Mouse (Mus musculus) lung, postnatal 36 days (tissue): Measurements from ENCODE around the gene Olfr172.

Source experiments
- DNase-seq: peaks from one replicate; pipeline ENCODE4 v3.0.0; 2022; ENCODE audit warnings: mixed read lengths

Olfr172 gene

DNA sequence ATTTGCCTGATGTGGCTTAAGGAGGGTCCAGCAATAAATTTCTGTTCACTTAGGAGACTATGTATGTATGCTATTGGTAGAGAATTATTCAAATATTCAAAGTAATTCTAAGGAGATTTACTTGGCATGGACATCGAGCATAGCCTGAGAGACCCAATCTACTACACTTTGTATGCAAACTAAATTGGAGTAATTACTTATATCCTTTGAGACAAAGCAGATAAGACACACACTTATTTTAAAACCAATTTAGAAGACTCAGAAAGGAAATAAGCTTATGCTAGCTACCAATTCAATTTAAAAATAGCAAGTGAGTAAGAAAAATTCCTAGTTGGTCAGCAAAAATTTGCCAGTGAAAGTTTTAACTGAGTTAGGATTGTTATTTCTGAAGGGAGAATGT, at the start of gene Olfr172:
Olfr172 (minus strand) TSS at position 101 of the 400 bp plus-strand sequence.
- no peak for DNase-seq

DNA sequence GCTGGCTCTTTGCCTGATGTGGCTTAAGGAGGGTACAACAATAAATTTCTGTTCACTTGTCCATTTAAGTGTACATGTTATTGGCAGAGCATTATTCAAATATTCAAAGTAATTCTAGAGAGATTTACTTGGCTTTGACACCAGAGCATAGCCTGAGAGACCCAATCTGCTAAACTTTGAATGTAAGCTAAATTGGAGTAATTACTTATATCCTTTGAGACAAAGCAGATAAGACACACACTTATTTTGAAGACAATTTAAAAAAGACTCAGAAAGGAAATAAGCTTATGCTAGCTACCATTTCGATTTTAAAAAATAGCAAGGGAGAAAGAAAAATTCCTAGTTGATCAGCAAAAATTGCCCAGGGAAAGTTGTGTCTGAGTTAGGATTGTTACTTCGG, 37.2 kb upstream of the Olfr172 start, which contains the start of gene Olfr173:
Olfr173 (minus strand) TSS at position 101 of the 400 bp plus-strand sequence.
- DNase-seq = no peak

DNA sequence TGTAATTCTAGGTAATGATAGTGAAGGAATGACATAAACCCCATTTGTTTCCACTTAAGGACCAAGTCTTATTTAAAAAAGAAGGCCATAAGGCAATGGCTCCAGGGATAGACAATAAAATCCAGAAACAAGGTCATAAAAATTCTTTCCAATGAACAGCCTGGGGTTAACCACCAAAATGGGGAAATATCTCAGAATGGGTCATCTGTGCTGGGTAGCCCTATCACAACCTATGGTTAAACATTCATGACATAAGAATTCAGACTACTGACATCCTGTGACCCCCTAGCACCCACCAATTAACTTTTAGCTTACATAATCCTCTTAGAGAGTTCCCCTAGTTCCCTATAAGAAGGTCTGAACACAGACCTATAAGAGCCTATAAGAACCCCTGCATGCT, 6.8 kb downstream of the Olfr172 start:
- no peak for DNase-seq

DNA sequence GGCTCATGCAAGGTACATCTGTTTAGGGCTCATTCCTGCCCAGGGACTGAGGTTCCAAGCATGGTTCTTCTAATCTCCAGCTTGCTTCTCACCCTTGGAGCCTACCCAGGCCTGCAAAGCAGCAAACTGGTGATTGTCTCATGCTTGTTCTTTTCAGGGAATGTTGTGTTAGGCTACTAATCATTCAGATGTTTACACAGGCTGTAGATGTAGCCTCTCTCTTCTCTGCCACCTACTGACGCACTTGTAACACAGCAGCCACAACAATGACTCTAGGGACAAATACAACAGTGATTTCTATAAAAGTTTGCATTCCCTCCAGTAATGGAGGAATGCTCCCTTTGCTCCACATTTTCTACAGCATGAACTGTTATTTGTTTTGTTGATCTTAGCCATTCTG, 11.7 kb downstream of the Olfr172 start:
- peak; percentile 10 for DNase-seq

DNA sequence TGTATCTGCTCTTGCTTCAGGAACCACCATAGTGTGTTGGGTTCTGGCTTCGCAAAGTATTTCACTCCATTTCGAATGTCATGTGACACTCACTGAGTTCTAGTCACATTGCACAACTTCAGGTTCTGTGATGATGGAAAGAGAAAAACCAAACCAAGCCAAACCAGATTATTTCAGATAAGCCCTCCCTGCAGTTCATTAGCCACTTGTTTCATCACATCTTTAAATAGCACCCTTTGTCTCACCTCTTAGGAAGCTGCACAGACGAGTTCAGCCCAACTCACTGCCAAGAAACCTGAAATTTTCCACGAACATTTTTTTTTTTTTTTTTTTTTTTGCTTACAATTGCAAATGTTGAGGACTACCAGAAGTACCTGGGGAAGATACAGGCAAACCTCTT, 16.3 kb downstream of the Olfr172 start:
- DNase-seq = no peak

DNA sequence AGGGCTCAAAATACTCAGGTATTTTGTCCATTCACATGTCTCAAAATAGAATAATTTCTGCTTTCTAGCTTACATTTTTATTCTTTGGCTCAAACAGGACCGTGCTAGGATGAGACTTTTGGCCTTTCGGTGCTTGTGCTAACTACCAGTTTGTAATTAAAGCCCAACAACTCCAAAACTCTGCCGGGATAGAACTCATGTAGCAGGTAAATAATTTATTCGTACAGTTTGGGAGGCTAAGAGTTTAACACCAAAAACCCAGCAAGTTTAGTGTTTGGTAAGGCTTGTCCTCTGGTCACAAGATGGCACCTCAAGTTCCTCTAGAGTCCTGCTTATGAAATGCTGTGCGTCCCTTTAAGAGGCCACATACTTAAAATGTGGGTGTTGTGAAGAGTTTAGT, 22.2 kb downstream of the Olfr172 start:
- no peak for DNase-seq

DNA sequence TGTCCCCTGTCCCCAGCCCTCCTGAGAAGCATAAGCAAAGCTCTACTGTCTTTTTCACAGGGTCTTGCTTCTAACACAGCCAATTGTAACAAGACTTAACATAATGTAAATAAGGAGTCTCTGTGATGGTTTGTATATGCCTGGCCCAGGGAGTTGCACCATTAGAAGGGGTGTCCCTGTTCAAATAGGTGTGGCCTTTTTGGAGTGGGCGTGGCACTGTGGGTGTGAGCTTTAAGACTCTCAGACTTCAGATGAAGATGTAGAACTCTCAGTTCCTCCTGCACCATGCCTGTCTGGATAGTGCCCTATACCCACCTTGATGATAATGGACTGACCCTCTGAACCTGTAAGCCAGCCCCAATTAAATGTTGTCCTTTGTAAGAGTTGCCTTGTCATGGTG, 24.2 kb downstream of the Olfr172 start:
- DNase-seq = no peak

DNA sequence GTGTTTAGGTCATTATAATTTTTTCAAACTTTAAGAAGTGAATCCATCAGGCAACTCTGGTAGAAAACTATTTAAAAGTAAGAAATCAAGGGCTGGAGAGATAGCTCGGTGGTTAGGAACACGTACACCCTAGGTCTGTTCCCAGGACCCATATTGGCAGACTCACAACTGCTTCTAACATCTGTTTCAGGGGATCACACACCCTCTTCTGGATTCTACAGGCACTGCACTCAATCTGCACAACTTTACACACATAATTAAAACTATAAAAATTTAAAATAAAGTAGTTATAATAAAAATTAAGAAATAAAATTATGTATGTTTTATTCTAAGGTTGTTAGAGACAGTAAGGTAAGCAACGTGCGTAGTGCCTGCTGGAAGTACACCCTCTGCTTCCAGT, 24.8 kb downstream of the Olfr172 start:
- no peak for DNase-seq

DNA sequence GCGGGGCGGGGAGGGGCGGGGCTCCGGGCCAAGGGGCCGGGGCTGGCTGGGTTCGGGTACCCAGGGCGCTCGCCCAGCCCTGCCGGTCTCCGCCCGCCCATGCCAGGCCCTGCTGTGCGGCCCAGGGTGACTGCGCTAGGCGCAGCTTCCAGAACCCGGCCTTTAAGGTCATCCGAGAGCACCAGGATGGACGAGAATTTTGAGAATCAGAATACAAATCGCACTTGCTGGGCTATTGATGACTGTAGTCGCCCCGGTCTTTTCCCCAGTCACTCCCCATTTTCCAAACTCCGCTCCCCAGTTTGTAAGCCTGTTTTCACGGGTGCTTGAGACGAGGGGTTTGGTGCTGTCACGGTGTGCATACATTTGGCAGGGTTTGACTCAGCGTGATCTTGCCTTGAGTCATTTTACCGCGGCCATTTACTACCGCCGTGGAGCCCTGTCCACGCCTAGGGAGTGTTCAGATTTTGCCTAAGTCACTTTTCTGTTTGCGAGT, 34.8 kb downstream of the Olfr172 start:
- DNase-seq = no peak

DNA sequence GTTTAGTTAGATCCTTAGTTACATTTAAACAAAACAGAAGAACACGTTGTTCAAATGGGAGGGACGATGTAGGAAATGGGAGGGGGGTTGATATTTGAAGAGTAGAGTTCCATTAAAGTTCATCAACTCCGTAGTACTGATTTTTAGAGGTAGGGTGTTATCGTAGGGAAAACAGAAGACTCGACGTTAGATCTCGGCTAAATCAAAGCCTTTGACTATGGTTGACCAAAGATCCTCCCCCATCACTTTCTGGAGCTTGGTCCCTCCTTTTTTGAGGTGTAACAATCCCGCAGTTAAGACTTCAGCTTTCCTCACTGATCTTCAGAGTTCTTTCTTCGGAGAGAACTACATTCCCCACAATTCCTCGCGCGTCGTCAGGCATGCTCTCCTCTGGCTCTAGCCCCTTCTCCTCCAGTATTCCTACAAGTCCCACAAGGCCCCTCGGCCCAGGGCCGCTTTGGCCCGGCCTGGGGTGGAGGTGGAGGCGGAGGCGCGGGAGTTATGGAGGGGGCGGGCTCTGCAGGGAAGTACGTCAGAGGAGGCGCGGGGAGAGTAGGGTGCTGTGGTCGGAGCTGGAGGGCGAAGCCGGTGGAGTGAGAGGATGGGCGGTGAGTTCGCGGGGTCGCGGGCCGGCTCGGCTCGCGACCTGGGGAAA, 35.4 kb downstream of the Olfr172 start, which contains the start of gene Cldnd1:
Cldnd1 (plus strand) TSS at position 434 of the 655 bp plus-strand sequence.
- DNase-seq = peak; percentile 97

DNA sequence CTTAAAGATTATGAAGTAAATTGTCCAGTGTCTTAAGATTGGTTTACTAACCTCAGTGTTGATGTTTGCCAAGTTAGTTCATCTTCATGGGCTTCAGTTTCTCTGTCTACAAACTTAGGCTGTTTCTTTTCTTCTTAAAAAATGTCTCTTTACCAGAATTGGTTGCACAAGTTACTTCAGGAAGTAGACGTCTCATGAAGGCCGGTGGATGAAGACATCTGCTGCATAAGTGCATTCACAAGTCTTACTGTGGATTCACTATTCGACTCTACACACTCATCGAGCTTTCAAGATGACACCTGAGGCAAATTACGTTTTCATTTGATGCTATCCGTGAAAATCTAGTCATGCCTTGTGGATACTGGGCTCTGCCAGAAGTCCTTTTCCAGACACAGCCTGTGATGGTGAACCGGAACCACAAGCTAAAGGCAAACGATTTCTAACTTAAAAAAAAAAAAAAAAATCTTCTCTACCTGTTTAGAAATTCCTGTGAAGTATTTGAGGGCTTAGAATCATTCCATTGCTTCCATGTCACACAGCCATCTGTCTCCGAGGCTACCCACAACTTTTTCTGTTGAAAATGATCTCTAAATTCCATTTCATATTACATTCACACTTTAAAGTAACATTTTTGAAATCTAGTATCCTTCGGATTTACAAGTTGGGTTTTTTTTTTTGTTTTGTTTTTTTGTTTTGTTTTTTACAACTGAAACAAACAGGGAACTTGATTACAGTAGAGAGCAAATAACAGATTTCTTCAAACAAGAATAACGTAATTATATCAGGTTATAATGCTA, 36.1 kb downstream of the Olfr172 start:
- DNase-seq = no peak

DNA sequence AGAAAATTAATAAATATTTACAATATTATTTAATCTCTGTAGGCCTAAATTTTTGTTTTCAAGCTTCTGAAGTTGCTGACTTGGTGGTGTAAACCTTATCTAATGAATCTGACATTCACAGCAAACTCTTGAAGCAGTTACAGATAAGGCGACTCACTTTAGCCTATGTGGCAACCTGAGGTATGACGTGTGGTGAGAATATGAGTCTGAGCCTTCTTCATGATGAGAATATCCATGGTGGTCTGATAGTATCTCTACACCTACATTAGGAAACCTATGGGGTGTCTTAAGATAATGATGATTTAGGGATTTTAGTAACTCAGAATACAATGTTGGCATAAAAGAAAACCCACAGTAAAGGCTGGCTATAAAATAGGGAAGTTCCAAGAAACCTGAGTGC, 40.7 kb downstream of the Olfr172 start:
- no peak for DNase-seq

DNA sequence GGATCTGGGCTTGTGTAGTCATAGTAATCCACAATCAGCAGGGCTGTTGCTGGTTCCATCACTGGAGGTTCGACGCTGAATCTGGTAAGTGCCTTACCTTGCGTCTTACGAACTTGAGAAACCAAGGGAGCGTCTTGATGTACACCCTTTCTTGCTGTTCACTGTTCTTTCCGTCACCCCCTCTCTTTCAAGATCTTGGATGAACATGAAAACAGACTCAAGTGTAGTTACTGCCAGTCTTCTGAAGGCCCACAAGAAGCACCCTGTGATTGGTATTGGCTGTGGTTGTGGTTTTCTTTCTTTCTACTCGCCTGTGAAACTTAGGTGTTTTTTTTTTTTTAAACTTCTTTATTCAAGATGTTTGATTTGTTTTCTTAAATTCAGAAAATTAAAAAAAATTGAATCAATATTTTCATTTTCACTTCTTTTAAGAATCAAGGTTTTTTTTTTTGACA, 44.3 kb downstream of the Olfr172 start, which contains the start of gene Gpr15:
Gpr15 (minus strand) TSS at position 405 of the 455 bp plus-strand sequence.
- no peak for DNase-seq

DNA sequence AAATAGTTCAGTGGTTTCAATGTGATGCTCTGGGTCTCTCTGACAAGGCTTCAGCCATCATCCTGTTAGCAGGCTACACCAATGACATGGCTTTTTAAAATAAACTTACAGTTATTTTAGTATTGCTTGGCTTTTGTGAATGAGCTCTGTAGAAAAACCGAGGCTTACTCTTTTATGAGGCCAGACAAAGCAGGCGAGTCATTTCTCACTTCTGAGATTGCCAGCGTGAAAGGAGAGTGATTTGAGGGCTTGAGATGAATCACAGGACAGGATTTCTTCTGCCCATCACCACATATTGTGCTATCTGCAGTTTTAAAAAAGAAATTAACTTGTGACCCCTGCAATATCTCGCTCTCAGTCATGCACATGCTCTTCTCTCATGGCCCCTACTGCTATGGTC, 48.0 kb downstream of the Olfr172 start:
- DNase-seq = no peak

DNA sequence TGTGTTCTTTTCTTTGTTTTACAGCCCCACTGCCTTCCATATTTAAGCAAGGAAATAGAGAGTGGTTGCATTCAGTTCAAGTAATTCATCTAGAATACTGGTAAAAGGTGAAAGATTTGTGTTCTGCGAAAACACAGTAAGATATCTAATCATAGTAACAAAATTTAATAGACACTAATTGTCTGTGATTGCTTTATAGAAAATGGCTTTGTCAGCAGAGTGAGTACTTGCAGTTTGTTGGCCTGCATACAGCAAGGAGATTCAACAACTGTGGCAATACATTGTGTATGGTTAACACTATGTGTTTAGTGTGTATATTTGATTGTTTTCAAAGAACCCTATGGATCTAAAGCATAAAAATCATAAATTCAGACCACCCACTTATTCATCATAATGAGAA, 49.8 kb downstream of the Olfr172 start:
- DNase-seq = no peak

DNA sequence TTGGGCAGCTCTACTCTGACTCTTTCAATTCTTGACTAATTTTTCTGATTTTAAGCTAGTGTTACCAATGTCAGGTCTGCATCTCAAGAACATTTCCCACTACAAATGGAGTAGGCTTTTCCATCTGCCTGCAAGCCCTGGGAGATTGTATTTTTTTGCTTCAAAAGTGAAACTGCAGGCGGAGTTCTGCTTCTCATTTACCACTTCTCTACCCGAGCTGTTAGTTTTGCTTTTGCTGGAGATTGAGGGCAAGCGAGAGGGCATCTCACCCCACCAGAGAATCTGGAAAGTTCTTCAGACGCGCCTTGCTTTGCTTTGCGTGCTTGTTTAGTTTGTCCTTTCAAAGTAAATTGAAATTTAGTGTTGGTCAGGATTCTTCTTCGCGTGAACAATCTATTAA, 50.8 kb downstream of the Olfr172 start:
- DNase-seq = peak; percentile 26
